Mouse (Mus musculus) cerebellum, postnatal 10 days (tissue): ENCODE data around the gene Gm11027.

Experiments
- DNase-seq, 2 experiments: peaks; one replicate each; pipeline ENCODE4 v3.0.0; 2021; ENCODE audit warnings: mixed read lengths in 2 of 2

The Gm11027 gene

GRCm38 (mm10) chr12:116280149-116280652, 5.0 kb downstream of the Gm11027 start:
- DNase-seq: no peak

DNA sequence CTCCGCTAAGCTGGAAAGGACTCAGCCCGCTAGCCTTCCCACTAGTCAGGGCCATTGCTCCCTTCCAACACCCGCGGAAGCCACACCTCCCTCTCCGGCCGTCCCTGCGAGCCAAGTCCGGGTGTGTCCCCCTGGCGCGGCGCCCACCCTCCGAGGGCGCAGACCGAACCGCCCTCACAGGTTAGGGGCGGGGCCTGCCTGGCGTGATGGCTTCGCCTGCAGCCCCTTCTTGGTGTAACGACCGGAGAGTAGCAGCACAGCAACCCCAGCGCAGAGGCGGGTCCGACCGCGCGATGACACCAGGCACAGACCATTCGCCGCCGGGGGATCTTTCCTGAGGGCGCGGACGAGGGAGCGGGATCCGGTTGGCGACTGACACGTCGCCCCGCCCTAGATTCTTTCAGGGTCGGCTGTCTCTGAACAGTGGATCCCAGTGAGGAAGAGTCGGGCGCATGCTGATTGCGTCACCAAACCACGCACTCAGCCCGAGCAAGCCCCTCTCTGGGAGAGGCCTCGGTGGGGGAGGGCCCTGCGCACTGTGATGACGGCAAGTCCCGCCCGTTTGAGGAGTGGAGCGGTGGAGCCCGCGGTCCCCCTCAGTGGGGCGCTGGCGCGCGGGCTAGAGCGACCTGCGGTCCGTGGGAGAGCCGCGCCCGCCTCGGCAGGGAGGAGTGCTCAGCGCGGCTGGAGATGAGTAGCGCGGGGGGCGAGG, 5.6 kb downstream of the Gm11027 start, which contains the start of gene Esyt2:
Esyt2 (plus strand) TSS at position 544 of the 712 bp plus-strand sequence.
- DNase-seq: peak; percentile 100

DNA sequence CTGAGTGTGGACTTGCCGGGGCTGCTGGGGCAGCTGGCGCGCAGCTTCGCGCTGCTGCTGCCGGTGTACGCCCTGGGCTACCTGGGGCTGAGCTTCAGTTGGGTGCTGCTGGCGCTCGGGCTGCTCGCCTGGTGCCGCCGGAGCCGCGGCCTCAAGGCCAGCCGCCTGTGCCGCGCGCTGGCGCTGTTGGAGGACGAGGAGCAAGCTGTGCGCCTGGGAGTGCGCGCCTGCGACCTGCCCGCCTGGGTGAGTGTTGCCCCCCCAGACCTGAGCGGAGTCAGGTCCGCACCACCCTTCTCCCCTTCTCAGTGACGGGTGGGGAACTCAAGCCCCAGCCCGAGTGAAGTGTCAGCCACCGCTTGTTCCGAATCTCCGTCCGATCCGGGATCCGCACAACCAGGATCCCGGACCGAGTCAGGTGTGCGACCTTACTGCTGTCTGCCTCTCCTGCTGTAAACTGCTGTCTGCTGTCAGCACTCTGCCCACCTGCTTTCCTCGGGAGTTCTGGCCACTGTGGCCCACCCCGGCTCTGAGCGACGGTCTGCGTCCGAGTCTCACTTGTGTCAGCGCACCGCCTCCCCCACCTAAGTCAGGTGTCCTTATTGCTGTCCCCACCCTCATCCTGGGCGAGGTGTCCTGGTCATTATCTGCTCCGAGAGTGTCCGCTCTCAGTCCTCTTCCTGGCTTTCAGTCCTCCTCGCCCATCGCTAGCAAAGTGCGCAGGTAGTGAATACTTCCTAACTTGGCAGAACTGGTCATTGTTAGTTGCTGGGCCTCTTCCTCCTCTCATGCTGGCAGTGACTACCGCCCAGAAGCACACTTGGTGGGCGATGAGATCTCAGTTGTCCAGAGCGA, 6.5 kb downstream of the Gm11027 start:
- peak; percentile 47 to 58 for DNase-seq

DNA sequence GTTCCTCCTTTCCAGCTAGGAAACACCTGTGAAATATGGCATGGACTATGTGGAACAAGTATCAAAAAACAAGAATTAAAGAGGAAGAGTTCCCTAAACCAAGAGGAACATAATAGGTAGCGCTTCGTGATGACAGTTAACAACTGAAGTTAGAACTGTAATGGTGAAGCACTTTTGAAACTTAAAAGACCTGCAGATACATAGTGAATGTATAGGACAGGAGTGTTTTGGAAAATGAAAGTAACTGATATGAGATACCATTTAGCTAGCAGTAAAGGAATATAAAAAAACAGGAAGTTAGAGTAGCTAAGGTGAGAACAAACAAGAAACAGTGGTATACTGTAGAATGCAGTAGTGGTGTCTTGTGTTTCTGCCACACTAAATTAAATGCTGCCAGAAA, 7.7 kb downstream of the Gm11027 start:
- DNase-seq: no peak

- no peak for DNase-seq
Measured at GRCm38 (mm10) chr12:116283511-116283910, 8.3 kb downstream of the Gm11027 start.

DNA sequence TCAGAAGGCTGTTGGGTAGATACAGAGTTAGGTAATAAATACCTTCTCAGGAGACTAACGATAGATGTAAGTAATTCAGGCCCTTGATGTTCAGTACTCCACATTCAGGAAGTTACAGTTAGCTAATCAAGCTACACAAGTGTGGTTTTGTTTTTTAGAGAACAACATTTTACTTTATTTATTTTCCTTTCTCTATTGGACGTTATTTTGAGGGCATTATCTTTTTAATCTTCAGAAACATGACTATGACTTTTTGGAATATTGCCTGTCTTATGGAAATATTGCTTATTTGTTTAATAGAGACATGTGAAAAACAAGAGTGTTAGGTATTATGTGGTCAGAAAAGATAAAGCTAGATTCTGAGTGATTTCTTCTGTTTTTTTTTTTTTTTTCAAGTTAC, 18.0 kb downstream of the Gm11027 start:
- DNase-seq: no peak

DNA sequence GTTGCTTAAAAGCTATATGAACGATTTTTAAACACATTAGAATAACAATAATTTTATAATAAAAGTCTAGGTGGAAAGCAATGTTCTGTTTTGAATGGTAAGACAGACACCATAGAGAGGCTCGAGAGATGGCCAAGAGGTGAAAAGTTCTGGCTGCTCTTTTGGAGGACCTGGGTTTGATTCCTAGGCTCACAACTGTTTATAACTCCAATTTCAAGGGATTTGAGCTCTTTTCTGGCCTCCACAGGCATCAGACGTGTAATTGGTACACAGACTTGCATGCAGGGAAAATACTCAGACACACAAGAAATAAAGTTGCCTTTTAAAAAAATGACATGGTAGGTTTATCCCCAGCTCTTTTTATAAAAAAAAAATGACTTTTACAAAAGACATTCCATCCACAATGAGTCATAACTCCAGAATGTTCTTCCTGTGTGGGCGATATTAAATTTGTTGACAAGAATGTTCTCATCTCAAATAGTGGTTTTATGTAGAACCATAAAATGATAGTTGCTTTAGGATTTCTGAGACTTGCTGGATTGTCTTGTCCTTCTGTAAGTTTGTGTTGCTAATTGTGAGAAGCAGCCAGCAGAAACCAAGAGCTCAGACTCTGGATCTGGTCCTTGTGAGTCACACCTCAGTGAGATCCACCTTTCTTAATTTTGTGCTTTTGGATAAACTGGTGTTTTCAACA, 18.6 kb downstream of the Gm11027 start:
- DNase-seq: no peak

GRCm38 (mm10) chr12:116299906-116300305, 24.7 kb downstream of the Gm11027 start:
- no peak for DNase-seq

- no peak for DNase-seq
Measured at GRCm38 (mm10) chr12:116302181-116302580, 27.0 kb downstream of the Gm11027 start.

GRCm38 (mm10) chr12:116306042-116306441, 30.9 kb downstream of the Gm11027 start:
- DNase-seq: no peak

DNA sequence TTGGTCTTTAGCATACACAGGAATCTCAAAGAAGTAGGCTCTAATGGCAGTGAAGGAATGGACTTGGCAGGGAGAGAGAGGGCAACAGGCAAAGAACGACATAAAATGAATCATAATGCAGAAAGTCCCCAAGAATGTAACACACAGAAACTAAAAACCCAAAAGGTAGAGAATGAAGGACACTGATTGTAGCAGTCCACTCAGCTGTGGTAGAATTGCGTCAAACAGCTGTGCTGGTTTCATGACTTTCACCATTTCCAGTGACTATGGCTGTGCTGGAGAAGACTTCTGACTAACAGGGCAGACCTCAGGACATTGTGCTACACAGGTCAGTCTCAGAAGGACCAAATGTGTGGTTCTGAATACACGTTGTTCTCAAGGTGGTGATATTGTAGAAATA, 32.7 kb downstream of the Gm11027 start:
- DNase-seq: no peak

GRCm38 (mm10) chr12:116308612-116309011, 33.4 kb downstream of the Gm11027 start:
- no peak for DNase-seq

- DNase-seq: no peak
Measured at GRCm38 (mm10) chr12:116313816-116314215, 38.6 kb downstream of the Gm11027 start.

DNA sequence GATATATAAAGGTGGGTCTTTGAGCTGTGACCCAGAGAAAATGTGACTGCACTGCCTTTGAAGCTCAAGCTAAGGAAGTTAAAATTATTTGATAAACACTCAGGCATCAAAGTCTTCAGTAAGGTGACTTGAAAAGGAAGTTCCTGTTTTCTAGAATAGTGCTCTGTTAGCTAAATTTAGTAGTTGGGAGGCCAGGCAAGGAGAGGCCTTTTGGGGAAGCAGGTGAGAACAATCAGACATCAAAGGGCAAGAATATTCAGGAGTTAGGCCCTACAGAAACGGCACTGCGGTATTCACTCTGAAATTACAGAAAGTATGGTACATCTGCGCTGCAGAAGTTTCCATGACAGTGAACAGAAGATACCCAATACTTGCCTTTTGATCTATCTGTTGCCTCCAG, 40.3 kb downstream of the Gm11027 start:
- DNase-seq: no peak

GRCm38 (mm10) chr12:116317818-116318217, 42.6 kb downstream of the Gm11027 start:
- no peak for DNase-seq
